Mouse (Mus musculus): Measurements from ENCODE around the gene Ltk.

Gene Ltk

DNA sequence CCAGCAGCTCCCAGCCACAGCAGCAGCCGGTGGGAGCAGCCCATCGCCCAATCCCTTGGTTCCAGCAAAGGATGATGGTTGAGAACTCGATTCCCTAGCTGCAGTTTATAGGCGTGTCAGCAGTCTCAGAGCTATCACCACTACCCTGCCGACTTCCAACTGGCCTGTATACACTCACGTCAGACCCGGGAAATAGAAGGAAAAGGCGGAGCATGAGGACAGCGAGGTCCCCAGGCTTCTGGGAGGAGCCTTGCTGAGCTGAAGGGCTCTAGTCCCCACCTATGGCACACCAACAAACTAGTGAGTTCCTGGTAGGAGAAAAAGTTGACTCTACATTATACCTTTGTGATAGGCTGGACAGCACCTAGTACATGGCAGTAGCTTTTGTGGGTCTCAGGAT lies at the start of gene Ltk:
Gene Ltk, minus strand, starts transcription at position 181 of the 400 bp plus-strand sequence.
- DNase-seq (ENCODE audit: low spot score in 2 of 2) = no peak

DNA sequence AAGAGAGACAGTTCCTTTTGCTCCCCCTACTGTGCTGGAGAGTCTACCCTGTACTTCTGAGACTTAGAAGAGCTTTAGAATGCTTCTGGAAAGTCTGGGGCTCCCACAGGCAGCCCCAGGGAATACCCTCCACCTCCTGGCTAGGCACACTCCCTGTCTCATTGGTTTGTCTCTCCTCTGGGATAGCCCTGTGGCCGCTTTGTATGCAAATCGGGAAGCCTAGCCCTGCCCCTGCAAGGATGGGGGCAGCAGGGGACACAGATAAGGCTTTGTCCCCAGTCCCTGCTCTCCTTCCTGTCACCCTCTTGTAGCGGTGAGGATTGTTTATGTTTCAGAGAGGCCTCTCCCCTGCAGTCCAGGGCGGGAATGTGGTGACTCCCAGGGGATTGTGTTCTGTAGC lies 48.6 kb upstream of the Ltk start:
- no peak for DNase-seq (ENCODE audit: low spot score in 2 of 2)

DNA sequence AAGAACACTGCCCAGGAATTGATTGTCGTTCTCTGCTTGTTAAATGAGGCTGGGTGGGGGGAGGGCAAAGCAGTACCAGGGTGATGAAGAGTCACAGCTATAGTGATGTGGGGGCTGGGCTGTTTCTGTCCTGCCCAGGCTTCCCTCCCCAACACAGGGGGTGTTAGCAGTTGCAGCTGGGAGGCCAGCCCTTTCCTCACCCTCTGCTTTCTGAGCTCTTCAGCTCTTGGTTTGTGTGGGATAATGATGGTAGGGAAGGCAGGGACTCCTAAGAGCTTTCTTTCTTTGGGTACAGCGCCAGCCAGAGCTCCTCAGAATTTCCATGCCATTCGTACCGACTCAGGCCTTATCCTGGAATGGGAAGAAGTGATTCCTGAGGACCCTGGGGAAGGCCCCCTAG lies 48.2 kb upstream of the Ltk start:
- DNase-seq (ENCODE audit: low spot score in 2 of 2) = no peak

- no peak for DNase-seq (ENCODE audit: low spot score in 2 of 2)
Measured at GRCm38 (mm10) chr2:119805536-119805935, 45.3 kb upstream of the Ltk start.

DNA sequence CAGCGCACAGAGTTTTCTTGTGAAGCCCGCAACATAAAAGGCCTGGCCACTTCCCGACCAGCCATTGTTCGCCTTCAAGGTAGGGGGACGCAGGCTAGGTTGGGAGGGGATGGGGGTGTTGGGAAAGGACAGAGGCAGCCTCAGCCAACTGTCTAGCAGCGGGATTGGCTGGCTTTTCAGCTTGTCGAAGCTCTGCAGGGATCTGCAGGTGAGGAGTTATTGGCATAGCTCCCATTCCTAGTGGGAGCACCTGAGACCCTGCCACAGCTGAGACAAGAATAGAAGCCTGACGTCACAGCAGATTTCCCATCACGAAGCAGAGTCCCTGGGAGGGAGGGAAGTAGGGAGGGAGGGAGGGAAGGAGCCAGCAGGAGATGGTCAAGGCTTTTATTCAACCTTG lies 44.5 kb upstream of the Ltk start:
- no peak for DNase-seq (ENCODE audit: low spot score in 2 of 2)

DNA sequence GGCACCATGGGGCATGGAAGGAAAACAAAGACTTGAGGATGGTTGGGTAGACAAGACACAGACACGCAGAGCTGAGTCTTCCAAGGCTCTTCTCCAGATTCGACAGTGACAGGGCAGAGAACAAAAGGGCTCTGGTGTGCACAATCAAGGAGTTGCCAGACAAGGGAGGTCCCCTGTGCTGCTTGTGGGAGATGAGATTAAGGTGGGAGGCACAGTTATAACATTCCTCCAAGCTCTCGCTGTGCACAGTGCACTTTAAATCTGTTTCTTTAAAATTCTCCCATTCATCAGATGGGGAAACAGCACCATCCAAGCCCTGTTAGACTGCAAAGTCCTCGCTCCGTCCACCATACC lies 44.0 kb upstream of the Ltk start:
- no peak for DNase-seq (ENCODE audit: low spot score in 2 of 2)

DNA sequence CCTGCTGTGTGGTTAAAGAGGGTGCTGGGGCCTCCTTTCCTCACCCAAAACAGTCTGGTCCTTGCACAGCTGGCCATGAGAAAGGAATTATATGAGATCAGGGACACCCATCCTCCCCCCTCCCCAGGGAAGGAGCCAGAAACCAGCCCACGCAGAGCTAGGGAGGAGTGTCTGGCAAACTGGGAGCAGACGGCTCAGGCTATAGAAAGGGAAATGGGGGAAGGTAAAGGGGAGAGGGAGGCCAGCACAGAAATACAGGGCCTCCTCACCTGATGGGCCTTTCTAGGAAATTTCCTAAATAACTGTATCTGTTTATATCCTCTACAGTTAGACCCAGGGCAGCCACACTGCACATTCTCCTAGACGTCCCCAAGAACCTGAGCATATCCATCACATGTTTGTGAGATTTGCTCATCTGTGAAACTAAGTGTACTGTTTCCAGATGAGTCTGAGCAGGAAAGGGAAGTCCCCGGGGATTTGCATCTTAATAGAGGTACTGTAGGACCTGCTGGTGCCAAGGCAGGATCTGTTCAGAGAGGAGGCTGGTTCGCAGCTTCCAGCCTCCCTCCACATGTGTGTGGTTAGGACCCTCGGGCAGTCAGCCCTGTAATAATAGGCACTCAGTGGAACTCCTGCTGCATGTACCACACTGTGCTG lies 43.5 kb upstream of the Ltk start:
- DNase-seq (ENCODE audit: low spot score in 2 of 2) = no peak

DNA sequence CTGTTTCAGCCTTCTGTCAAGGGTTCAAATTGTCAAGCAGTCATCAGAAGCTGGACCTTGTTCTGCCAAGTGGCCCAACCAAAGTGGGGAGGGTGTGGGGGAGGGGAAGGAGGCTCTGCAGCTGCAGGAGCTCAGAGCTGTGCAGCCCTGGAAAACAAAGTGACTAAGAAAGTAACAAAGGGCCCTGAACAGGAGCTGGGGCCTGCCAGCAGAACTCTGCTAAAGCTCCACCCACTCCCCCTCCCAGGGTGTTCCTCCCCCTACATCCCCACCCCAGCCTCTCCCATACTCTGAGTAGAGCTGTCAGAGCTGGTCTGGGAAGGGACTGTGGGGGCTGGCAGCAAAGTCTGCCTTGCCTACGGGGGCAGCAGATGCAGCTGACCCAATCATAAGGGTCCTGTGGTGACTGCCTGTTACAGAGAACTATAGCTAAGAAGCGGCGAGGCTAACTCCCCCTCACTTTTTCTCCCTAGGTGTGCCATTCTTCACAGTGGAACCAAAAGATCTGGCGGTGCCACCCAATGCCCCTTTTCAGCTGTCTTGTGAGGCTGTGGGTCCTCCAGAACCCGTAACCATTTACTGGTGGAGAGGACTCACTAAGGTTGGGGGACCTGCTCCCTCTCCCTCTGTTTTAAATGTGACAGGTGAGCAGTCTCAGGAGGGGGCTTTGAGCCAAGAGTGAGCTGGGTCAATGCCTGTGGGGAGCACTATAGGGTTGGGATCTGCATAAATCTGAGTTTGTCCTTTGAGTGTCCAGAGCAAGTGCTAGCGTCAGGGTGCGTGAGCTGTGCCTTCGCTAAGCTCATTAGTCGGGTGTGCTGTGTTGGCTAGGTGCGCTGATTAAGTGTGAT lies 42.8 kb upstream of the Ltk start:
- DNase-seq (ENCODE audit: low spot score in 2 of 2) = no peak

DNA sequence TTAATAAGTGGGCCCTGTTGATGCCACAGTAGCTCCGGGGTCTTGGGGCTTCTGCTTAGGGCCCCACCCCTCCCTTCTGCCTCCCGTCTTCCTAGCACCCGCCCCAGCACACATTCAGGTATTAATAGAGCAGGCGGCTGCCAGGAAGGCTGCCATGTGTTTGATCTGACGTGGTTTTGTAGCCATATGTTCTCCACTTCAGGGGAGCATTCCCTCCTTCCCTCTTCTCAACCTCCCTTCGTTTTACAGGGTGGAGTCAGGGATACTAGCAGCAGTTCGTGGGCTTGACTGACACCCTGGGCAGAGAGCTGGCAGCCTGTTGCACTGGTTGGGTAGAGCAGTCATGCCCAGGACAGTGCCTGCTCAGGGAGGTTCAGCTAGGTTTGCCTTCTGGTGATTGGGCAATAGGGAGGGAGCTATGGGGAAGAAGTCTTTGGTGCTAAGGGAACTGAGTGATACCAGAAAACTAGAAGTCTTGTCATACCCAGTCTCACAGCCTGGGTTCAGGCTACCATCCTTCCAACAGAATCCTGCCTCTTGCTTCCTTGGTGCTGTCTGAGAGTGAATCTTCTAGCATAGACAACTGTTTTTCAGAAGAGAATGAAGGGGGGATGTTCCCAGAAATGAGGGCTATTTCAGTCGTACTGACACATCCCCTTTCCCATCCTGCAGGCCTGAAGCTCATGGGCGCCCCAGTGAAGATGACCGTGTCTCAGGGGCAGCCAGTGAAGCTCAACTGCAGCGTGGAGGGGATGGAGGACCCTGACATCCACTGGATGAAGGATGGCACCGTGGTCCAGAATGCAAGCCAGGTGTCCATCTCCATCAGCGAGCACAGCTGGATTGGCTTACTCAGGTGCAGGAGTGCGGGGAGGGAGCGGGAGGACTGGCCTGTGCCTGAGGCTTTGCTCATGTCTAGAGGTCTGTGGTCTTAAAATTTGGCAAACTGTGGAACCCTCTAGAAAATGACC lies 40.9 kb upstream of the Ltk start:
- DNase-seq (ENCODE audit: low spot score in 2 of 2) = no peak

DNA sequence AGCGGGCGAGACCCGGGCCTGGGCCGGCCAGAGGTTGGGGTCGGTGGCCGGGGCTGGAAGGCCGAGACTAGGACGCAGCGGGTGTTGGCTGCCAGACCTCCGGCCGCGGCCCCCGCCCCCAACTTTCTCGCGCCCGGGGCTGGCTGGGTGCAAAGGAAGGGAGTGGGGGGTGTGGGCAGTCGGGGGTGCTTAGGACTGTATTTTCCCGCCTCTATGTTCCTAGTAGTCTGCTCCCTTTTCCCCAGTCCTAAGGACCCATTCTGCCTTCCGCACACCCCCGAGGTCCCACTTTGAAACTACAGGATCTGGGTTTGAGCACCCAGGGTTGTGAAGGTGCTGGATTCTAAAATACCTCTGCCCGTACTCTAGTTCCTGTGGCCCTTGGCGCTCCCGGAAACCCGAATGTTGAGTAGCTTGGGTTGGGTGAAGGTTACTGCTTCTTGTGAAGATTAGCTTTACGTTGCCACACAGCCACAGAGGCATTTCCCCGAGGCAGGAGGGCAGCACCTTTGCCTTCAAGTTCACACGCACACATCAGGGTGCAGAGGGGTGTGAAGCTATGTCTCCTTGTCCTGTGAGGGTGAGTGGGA lies 39.8 kb upstream of the Ltk start:
- DNase-seq (ENCODE audit: low spot score in 2 of 2) = peak; percentile 28

- DNase-seq (ENCODE audit: low spot score in 2 of 2) = peak in 1 of 2 experiments; percentile 15
Measured at GRCm38 (mm10) chr2:119799181-119799960, 39.1 kb upstream of the Ltk start.

DNA sequence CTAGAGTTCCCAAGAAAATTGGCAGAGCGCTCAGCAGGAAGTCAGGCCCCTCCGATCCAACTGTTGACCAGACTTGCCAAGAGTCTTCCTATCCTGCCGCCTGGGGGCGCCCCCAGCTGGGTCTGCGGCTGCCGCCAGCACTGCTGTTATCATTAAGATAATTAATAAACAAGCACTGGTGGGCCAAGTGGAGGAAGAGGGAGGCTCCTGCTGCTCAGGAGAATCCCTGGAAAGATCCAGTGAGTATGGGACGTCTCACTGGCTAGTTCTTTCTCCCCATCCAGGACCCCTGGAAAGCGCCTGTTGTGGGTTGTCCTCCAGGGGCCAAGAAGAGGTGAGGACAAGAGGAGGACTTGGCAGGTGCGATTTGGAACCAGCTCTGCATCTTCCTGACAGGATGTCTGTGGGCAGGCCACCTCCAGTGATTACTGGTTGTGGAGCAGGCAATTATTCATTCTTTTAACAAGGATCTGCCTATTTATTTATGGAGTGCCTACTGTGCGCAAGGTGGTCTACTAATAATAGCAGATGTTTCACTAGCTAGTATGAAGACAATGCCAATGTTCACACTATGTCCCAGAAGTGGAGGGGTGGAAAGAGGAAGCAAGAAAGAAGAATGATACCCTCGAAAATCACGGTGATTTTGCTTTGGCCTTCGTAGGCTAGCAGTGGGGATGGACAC lies 38.2 kb upstream of the Ltk start:
- peak; percentile 19 to 46 for DNase-seq (ENCODE audit: low spot score in 2 of 2)

DNA sequence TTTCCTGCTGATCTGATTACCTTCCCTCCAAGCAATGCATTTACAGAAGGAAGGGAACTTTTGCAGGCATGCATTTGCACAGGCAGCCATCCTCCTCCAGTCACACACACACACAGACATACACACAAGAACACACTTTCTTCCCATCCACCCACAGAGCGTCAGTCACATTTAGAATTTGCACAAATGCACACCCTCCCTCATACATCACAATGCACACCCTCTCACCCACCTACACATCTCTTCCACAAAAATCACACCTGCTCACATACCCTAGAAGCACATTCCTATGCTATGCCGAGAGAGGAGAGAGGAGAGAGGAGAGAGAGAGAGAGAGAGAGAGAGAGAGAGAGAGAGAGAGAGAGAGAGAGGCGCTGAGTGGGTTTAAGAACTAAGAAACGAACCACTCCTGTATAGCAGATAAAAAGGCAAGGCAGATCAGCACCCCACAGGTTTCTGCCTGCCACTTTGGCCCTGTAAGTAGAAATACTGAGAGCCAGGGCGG lies 37.1 kb upstream of the Ltk start, which contains the start of gene Tyro3:
Gene Tyro3, plus strand, starts transcription at position 455 of the 505 bp plus-strand sequence.
- DNase-seq (ENCODE audit: low spot score in 2 of 2) = no peak

DNA sequence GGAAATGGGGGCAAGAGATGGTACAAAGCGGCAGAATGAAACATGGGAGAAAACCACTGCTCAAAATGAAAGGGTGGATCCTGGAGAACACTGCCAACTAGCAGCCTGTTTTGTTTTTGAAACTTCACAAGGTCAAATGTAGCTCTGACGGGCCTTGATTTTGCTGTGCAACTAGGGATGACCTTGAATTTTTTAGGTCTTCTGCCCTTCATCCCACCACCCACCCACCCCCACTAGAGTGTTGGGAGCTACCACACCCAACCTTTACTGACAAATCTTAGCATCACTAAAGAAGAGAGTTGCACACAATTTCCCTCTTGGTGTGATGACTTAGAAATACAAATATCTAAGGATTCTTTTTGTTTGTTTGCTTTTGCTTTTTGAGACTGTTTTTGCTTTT lies 29.8 kb upstream of the Ltk start:
- DNase-seq (ENCODE audit: low spot score in 2 of 2) = no peak

- DNase-seq (ENCODE audit: low spot score in 2 of 2) = peak; percentile 52 to 71
Measured at GRCm38 (mm10) chr2:119787206-119787883, 27.1 kb upstream of the Ltk start, which contains the start of gene Rpap1. TSS of gene Rpap1 (minus strand) at chr2:119787537.

DNA sequence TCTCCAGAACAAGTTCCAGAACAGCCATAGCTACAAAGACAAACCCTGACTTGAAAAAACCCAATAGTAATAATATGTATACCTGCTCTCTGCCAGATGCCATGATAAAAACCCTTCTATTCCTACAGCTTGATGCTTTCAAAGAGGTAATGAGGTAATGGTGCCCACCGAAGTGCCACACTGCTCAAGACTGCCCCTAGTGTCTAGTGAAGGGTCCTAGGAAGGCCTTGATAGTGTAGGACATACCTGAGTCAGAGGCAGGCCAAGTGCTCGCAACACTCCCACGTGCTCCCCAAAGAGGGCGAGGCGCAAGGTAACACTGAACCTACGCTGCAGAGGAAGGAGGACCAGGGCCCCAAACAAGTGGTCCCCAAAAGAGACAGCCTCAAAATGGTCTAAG lies 7.0 kb upstream of the Ltk start:
- no peak for DNase-seq (ENCODE audit: low spot score in 2 of 2)

GRCm38 (mm10) chr2:119763924-119764323 lies 3.7 kb upstream of the Ltk start:
- no peak for DNase-seq (ENCODE audit: low spot score in 2 of 2)

GRCm38 (mm10) chr2:119762276-119762675 lies 2.0 kb upstream of the Ltk start:
- DNase-seq (ENCODE audit: low spot score in 2 of 2) = no peak
